Mouse (Mus musculus) neural tube, embryonic 10.5 days (tissue): Measurements from ENCODE around the gene Bex6.
"Not testable (repeated sequence)": the region's sequence is repeated elsewhere in the genome, so short reads cannot be mapped to it uniquely, and the experiment has no call there.

ENCODE experiments used
- DNase-seq: peaks from one replicate; pipeline ENCODE4 v3.0.0-alpha.2; 2017; ENCODE audit warnings: low spot score; ENCODE audit errors: extremely low spot score

Gene Bex6

GRCm38 (mm10) chr16:32173401-32173800 is 6.2 kb upstream of the Bex6 start:
- DNase-seq: no peak

- DNase-seq: no peak
Observed at GRCm38 (mm10) chr16:32174340-32175005, 5.2 kb upstream of the Bex6 start.

GRCm38 (mm10) chr16:32175029-32175428 is 4.6 kb upstream of the Bex6 start:
- no peak for DNase-seq

- DNase-seq: no peak
Observed at GRCm38 (mm10) chr16:32176896-32177686, 2.5 kb upstream of the Bex6 start.

- DNase-seq: no peak
Observed at GRCm38 (mm10) chr16:32186056-32186455, 6.4 kb downstream of the Bex6 start.

GRCm38 (mm10) chr16:32189109-32189508 is 9.5 kb downstream of the Bex6 start:
- DNase-seq: no peak

GRCm38 (mm10) chr16:32190011-32190441 is 10.4 kb downstream of the Bex6 start:
- DNase-seq: no peak

GRCm38 (mm10) chr16:32200256-32201003 is 20.8 kb downstream of the Bex6 start:
- peak; percentile 30 for DNase-seq

- no peak for DNase-seq
Observed at GRCm38 (mm10) chr16:32201004-32201325, 21.3 kb downstream of the Bex6 start.

- DNase-seq: no peak
Observed at GRCm38 (mm10) chr16:32202681-32203080, 23.1 kb downstream of the Bex6 start.

GRCm38 (mm10) chr16:32204902-32205301 is 25.3 kb downstream of the Bex6 start:
- DNase-seq: no peak

GRCm38 (mm10) chr16:32214156-32214555 is 34.5 kb downstream of the Bex6 start:
- no peak for DNase-seq

GRCm38 (mm10) chr16:32214804-32215576 is 35.4 kb downstream of the Bex6 start:
- DNase-seq: no peak

- DNase-seq: no peak
Observed at GRCm38 (mm10) chr16:32221803-32222202, 42.2 kb downstream of the Bex6 start.

- DNase-seq: no peak
Observed at GRCm38 (mm10) chr16:32222399-32222798, 42.8 kb downstream of the Bex6 start.

- not testable (repeated sequence) for DNase-seq
Observed at GRCm38 (mm10) chr16:32232050-32232449, 52.4 kb downstream of the Bex6 start.
